Mouse (Mus musculus) limb, embryonic 10.5 days (tissue): ENCODE results near the gene Foxf1. TPM values are rescaled to one million over a fixed set of nuclear protein-coding genes. Genes with fewer than 3 reads are reported as not detected.
A peak's percentile ranks its signal among the peaks of the same experiment; 100 is the strongest.

Experiments used
- DNase-seq: peaks from one replicate; pipeline ENCODE4 v3.0.0-alpha.2; 2017; ENCODE audit warnings: low spot score
- H3K27ac ChIP-seq: fragments of 300-500 bp; sonication (generic); 2 replicates; pipeline ENCODE4 v1.5.1; 2016; ENCODE audit warnings: mild to moderate bottlenecking
- H3K27me3 ChIP-seq: fragments of 300-500 bp; sonication (generic); 2 replicates; pipeline ENCODE4 v1.6.1; 2016; ENCODE audit warnings: low read depth, mild to moderate bottlenecking; ENCODE audit not compliant: poor library complexity, severe bottlenecking
- H3K36me3 ChIP-seq: fragments of 300-500 bp; sonication (generic); 2 replicates; pipeline ENCODE4 v1.6.1; 2016; ENCODE audit warnings: mild to moderate bottlenecking, moderate library complexity
- H3K4me1 ChIP-seq: fragments of 300-500 bp; sonication (generic); 2 replicates; pipeline ENCODE4 v1.6.1; 2016
- H3K4me3 ChIP-seq: fragments of 300-500 bp; sonication (generic); 2 replicates; pipeline ENCODE4 v1.5.1; 2016; ENCODE audit warnings: mild to moderate bottlenecking, moderate library complexity
- H3K9me3 ChIP-seq: fragments of 300-500 bp; sonication (generic); replicated peaks from 2 replicates; pipeline ENCODE4 v1.6.1; 2016; ENCODE audit warnings: mild to moderate bottlenecking
- WGBS: fragments of 180-500 bp; shearing (Covaris S2); methylation state at CpG from one replicate; pipeline ENCODE4 v1.1.7; 2016; 5-methylcytosine and 5-hydroxymethylcytosine counted together
- polyA plus RNA-seq: library from polyadenylated mRNA; unstranded; fragments of >200 nt; fragmentation: Nextera tagmentation; extraction: Ambion mirVana; gene quantifications from 2 replicates; pipeline ENCODE4 v1.2.1, GENCODE M21; 2016

Foxf1 gene
- polyA plus RNA-seq, 1 experiment from 2014 or later, result 0.48 TPM

DNA sequence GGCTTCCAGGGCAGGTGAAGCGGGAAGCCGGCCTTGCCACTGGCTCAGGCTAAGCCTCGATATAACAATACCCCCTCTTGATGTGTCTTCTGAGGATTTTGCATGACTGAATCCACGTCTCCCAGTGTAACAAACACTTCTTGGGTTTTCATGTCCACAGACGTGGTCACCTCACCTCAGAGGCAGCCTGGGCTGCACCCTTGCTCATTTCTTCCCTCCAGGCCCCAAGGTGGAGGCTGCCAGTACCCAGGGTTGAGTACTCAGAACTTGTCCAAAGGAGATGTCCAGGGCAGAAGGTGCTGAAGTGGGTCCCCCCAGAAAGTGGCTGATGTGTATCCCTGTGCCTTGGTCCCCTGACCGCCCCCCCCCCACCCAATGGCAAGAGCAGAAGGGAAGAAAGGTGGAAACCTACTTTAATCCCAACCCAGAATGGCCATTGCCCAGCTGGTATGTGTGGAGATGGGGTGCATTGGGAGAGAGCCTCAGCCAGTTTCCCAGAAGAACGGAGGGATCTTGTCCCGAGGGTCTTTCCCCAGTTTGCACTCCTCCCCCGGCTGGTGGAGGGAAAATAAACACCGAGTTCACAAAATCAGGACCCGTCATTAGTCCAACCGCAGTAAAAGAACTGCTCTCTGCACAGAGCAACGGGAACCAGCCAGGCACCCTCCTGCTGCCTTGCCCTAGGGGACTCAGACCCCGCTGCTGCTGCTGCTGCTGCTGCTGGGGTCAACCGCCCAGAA lies 9.9 kb upstream of the Foxf1 start:
- no peak overlapping the region for H3K27ac ChIP-seq
- 3% methylated on average over 15 of the region's 15 CpGs for WGBS
- H3K36me3 ChIP-seq, result no peaks in the 10 kb centered on the region
- peak overlapping the region; percentile 34; the same call in 1 of the 2 replicates for H3K4me3 ChIP-seq
- peaks cover 100% of the 10 kb centered on the region for H3K27me3 ChIP-seq
- H3K4me1 ChIP-seq, result peaks cover 43% of the 10 kb centered on the region
- no peaks in the 10 kb centered on the region for H3K9me3 ChIP-seq
- peak; percentile 62 for DNase-seq

DNA sequence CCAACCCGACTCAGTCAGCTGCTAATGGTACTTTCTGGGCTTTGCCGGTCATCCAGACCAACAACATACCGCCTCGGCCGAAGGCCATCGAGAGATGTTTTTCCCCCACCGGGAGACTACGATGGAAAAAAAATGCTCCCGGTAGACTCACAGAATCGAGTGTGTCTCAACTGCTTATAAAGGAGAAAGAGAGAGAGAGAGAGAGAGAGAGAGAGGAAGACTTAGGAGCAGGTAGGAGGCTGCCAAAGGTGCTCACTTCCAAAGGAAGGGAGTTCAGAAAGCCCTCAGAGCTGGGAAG lies 9.4 kb upstream of the Foxf1 start:
- H3K27me3 ChIP-seq, result peaks cover 100% of the 10 kb centered on the region
- under 1% methylated on average over 10 of the region's 10 CpGs for WGBS
- H3K4me3 ChIP-seq, result no peak overlapping the region
- no peak for DNase-seq
- peaks cover 43% of the 10 kb centered on the region for H3K4me1 ChIP-seq
- no peaks in the 10 kb centered on the region for H3K9me3 ChIP-seq
- H3K27ac ChIP-seq, result no peak overlapping the region
- no peaks in the 10 kb centered on the region for H3K36me3 ChIP-seq

- Histone ChIP-seq H3K27me3 (peaks cover 100% of the 10 kb centered on the region), H3K27ac (no peak overlapping the region)
- DNase-seq, result peak; percentile 48
Observed at GRCm38 (mm10) chr8:121075936-121076335, 8.2 kb upstream of the Foxf1 start.

GRCm38 (mm10) chr8:121076555-121076954 lies 7.6 kb upstream of the Foxf1 start:
- Histone ChIP-seq H3K36me3 (no peaks in the 10 kb centered on the region), H3K27me3 (peaks cover 100% of the 10 kb centered on the region), H3K27ac (no peak overlapping the region), H3K9me3 (no peaks in the 10 kb centered on the region), H3K4me1 (peaks cover 42% of the 10 kb centered on the region), H3K4me3 (no peak overlapping the region)
- WGBS, result 13% methylated on average over 7 of the region's 7 CpGs
- peak; percentile 40 for DNase-seq

More at GRCm38 (mm10) chr8:121075936-121076335, 8.2 kb upstream of the Foxf1 start:
- H3K36me3 ChIP-seq, result no peaks in the 10 kb centered on the region
- no peaks in the 10 kb centered on the region for H3K9me3 ChIP-seq
- 3% methylated on average over 13 of the region's 13 CpGs for WGBS
- H3K4me3 ChIP-seq, result no peak overlapping the region
- peaks cover 42% of the 10 kb centered on the region for H3K4me1 ChIP-seq

- no peak overlapping the region for H3K4me3 ChIP-seq
- H3K9me3 ChIP-seq, result no peaks in the 10 kb centered on the region
- H3K27me3 ChIP-seq, result peaks cover 100% of the 10 kb centered on the region
- peak; percentile 42 for DNase-seq
- H3K4me1 ChIP-seq, result peaks cover 47% of the 10 kb centered on the region
- 7% methylated on average over 14 of the region's 14 CpGs for WGBS
- H3K36me3 ChIP-seq, result no peaks in the 10 kb centered on the region
- no peak overlapping the region for H3K27ac ChIP-seq
Observed at GRCm38 (mm10) chr8:121078721-121079120, 5.5 kb upstream of the Foxf1 start.

GRCm38 (mm10) chr8:121079201-121079600 lies 5.0 kb upstream of the Foxf1 start:
- Histone ChIP-seq H3K4me3 (no peak overlapping the region), H3K9me3 (no peaks in the 10 kb centered on the region), H3K4me1 (peaks cover 47% of the 10 kb centered on the region), H3K36me3 (no peaks in the 10 kb centered on the region), H3K27ac (no peak overlapping the region), H3K27me3 (peaks cover 100% of the 10 kb centered on the region)
- 1% methylated on average over 7 of the region's 7 CpGs for WGBS
- DNase-seq, result peak; percentile 38

GRCm38 (mm10) chr8:121079944-121080343 lies 4.2 kb upstream of the Foxf1 start:
- peaks cover 48% of the 10 kb centered on the region for H3K4me1 ChIP-seq
- peak; percentile 54 for DNase-seq
- WGBS, result 4% methylated on average over 12 of the region's 12 CpGs
- no peak overlapping the region for H3K4me3 ChIP-seq
- no peaks in the 10 kb centered on the region for H3K36me3 ChIP-seq
- H3K27ac ChIP-seq, result no peak overlapping the region
- no peaks in the 10 kb centered on the region for H3K9me3 ChIP-seq
- peaks cover 100% of the 10 kb centered on the region for H3K27me3 ChIP-seq

DNA sequence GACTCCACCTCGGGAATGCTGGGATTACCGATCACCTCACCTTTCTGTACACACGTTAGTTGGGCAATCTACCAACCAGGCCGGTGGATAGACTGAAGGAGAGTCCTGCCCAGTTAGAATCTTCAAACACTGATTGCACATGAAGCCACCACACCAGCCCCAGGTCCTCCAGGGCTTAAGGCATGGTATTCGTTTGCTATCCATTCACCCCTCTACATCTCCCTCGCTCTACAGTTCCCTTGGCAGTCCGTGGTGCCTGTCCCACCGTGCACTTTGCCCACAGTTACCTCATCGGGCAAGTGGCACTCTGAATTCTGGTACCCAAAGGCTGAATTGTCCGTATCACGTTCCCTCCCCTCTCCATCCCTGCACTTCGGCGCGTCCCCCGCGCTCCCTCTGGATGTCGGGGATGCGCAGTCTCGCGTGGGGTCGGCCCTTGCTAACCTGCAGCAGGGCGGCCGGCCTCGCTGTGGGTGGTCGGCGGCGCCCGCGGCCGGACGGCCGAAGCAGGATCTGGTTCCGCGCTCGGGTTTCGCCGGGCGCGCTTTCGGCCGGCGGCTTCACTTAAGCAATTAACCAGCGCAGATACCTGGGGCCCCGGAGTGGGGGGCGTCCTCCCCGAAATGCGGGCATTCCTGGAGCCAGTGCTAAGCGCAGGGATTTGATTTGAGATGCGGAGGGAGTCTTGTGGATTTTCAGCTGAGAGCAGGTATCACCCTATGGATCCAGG lies 3.7 kb upstream of the Foxf1 start:
- peak overlapping the region; percentile 21 for H3K4me3 ChIP-seq
- under 1% methylated on average over 49 of the region's 49 CpGs for WGBS
- H3K27me3 ChIP-seq, result peaks cover 100% of the 10 kb centered on the region

DNA sequence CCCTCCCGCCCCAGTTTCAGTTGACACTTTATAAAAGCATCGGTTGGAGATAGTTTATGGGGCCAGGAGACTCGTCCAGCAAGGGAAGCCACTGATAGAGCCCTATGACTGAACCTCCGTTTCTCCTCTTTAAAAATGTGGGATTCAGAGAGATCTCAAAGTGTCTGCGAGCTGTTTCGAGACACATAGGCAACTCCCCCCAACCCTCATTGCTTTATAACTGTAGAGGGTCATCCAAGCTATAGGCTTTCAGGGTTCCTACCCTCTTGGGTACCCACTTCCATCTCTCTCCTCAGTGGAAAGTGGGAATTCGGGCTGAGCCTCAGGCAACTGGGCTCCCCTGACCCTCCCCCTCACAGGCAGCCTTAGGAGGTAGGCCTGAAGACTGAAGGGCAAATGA lies 2.8 kb upstream of the Foxf1 start:
- Histone ChIP-seq H3K36me3 (no peaks in the 10 kb centered on the region), H3K27ac (no peak overlapping the region), H3K4me1 (peaks cover 53% of the 10 kb centered on the region), H3K4me3 (no peak overlapping the region), H3K9me3 (no peaks in the 10 kb centered on the region), H3K27me3 (peaks cover 100% of the 10 kb centered on the region)
- peak; percentile 39 for DNase-seq
- 2% methylated on average over 7 of the region's 7 CpGs for WGBS

More for the DNA sequence above, 3.7 kb upstream of the Foxf1 start:
- DNase-seq, result peak; percentile 67
- peaks cover 53% of the 10 kb centered on the region for H3K4me1 ChIP-seq
- H3K9me3 ChIP-seq, result no peaks in the 10 kb centered on the region
- H3K36me3 ChIP-seq, result no peaks in the 10 kb centered on the region
- no peak overlapping the region for H3K27ac ChIP-seq

- Histone ChIP-seq H3K36me3 (no peaks in the 10 kb centered on the region), H3K4me3 (peak overlapping the region; percentile 65), H3K9me3 (no peaks in the 10 kb centered on the region), H3K27me3 (peaks cover 100% of the 10 kb centered on the region), H3K4me1 (peaks cover 53% of the 10 kb centered on the region), H3K27ac (peak overlapping the region; percentile 78)
- WGBS, result 1% methylated on average over 57 of the region's 57 CpGs
- DNase-seq, result peak; percentile 74
Observed at GRCm38 (mm10) chr8:121082218-121083092, 1.7 kb upstream of the Foxf1 start.

DNA sequence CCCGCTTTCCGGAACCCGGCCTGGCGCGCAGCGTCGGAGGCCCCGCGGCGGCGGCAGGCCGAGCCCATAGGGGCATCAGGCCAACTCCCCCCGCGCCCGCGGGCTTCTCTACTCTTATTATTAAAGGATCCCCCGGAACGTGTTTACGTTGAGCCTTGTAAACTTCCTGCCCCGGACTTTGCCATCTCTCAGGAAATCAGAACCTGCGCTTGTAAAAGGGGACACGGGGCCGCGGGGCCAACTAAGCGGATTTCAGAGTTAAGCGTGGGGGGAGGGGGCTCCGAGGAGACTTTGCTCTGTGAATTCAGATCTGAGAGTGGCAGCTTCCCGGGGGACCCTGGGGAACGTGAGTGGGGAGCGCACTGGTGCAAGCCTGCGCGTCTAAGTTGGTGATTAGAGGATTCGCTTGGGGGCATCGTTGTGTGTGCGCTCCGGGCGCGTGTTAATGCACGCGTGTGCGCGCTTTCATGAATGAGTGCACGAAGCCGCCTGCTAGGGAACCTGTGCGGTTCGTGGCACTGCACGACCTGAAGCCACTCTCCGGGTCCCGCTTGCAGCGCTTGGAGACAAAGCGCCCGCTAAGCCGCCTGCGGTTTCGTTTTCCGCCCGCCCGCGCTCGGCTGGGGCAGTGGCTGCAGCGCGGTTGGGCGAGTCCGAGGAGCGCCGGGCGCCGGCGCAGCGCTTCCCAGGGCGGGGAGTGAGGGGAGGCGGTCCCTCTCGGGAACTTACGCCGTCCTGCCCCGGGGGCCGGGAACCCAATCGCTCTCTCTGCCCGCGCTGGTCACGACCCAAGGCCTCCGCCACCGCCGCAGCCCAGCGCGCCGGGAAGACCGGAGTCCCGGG lies 872 bp upstream of the Foxf1 start:
- no peaks in the 10 kb centered on the region for H3K9me3 ChIP-seq
- peak; percentile 88 for DNase-seq

DNA sequence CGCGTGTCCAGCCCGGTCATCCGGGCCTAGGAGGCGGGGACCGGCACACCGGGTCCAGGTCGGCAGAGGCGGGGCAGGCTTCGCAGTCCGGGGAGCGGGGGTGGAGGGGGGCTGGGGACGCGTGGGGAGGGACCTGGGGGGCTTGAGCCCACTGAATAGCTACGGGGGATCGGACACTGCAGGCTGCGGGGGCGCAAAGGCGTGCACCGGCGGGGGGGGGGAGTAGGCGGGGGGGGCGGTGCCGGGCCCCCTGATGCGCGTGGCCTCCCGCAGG lies 313 bp upstream of the Foxf1 start:
- peaks cover 54% of the 10 kb centered on the region for H3K4me1 ChIP-seq
- no peaks in the 10 kb centered on the region for H3K9me3 ChIP-seq
- WGBS, result under 1% methylated on average over 21 of the region's 27 CpGs
- H3K27me3 ChIP-seq, result peaks cover 100% of the 10 kb centered on the region
- peak overlapping the region; percentile 65 for H3K4me3 ChIP-seq
- no peak for DNase-seq
- H3K27ac ChIP-seq, result peak overlapping the region; percentile 78
- H3K36me3 ChIP-seq, result no peaks in the 10 kb centered on the region

More for the DNA sequence above, 872 bp upstream of the Foxf1 start:
- H3K4me1 ChIP-seq, result peaks cover 53% of the 10 kb centered on the region
- peak overlapping the region; percentile 65 for H3K4me3 ChIP-seq
- peaks cover 100% of the 10 kb centered on the region for H3K27me3 ChIP-seq
- H3K27ac ChIP-seq, result peak overlapping the region; percentile 78
- H3K36me3 ChIP-seq, result no peaks in the 10 kb centered on the region
- WGBS, result under 1% methylated on average over 89 of the region's 89 CpGs
